Mouse (Mus musculus) limb, embryonic 10.5 days (tissue): Measurements from ENCODE around the gene Glrx3. TPM values are rescaled to one million over a fixed set of nuclear protein-coding genes. Genes with fewer than 3 reads are reported as not detected.
A peak's percentile ranks its signal among the peaks of the same experiment; 100 is the strongest.

Source experiments
- DNase-seq: peaks from one replicate; pipeline ENCODE4 v3.0.0-alpha.2; 2017; ENCODE audit warnings: low spot score
- H3K27ac ChIP-seq: fragments of 300-500 bp; sonication (generic); 2 replicates; pipeline ENCODE4 v1.5.1; 2016; ENCODE audit warnings: mild to moderate bottlenecking
- H3K27me3 ChIP-seq: fragments of 300-500 bp; sonication (generic); 2 replicates; pipeline ENCODE4 v1.6.1; 2016; ENCODE audit warnings: low read depth, mild to moderate bottlenecking; ENCODE audit not compliant: poor library complexity, severe bottlenecking
- H3K36me3 ChIP-seq: fragments of 300-500 bp; sonication (generic); 2 replicates; pipeline ENCODE4 v1.6.1; 2016; ENCODE audit warnings: mild to moderate bottlenecking, moderate library complexity
- H3K4me1 ChIP-seq: fragments of 300-500 bp; sonication (generic); 2 replicates; pipeline ENCODE4 v1.6.1; 2016
- H3K4me3 ChIP-seq: fragments of 300-500 bp; sonication (generic); 2 replicates; pipeline ENCODE4 v1.5.1; 2016; ENCODE audit warnings: mild to moderate bottlenecking, moderate library complexity
- H3K9me3 ChIP-seq: fragments of 300-500 bp; sonication (generic); replicated peaks from 2 replicates; pipeline ENCODE4 v1.6.1; 2016; ENCODE audit warnings: mild to moderate bottlenecking
- WGBS: fragments of 180-500 bp; shearing (Covaris S2); methylation state at CpG from one replicate; pipeline ENCODE4 v1.1.7; 2016; 5-methylcytosine and 5-hydroxymethylcytosine counted together
- polyA plus RNA-seq: library from polyadenylated mRNA; unstranded; fragments of >200 nt; fragmentation: Nextera tagmentation; extraction: Ambion mirVana; gene quantifications from 2 replicates; pipeline ENCODE4 v1.2.1, GENCODE M21; 2016

The Glrx3 gene
- 286 and 318 TPM in 2 replicates for polyA plus RNA-seq

DNA sequence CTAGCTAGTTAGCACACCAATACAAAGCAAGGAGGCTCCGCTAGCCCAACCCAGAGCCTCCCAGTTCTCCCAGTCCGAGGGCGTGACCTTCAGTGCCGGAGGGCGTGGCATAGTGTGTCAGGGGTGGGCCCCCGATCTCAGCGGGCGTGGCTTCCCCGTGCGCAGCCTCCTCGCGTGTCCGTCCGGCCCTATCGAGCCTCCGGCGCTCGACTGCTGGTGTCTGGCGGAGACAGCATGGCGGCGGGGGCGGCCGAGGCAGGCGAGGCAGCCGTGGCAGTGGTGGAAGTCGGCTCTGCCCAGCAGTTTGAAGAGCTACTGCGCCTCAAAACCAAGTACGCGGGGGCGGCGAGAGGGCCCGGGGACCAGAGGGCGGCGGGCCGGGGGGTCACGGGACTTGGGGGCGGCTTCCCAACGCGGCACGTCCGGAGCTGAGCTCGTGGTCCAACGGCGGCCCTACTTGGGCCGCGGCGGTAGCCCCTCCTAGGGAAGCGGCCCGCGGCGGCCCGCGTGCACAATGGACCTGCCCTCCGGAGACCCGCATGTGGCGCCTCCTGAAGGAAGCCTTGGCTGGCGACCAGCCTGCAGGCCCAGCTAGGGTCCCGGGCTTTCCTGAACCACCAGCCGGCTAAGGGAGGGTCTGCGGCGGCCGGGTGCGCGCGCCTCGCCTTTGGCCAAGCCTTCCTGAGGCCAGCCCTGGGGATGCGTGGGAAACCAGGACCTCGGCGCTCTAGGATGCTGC is at the start of gene Glrx3:
TSS of gene Glrx3 (plus strand) at position 175 of the 739 bp plus-strand sequence.
- Histone ChIP-seq H3K36me3 (peaks cover 12% of the 10 kb centered on the region), H3K27me3 (no peaks in the 10 kb centered on the region), H3K4me1 (peaks cover 21% of the 10 kb centered on the region), H3K9me3 (no peaks in the 10 kb centered on the region), H3K27ac (peak within 1 kb of the TSS; percentile 95), H3K4me3 (peak within 1 kb of the TSS; percentile 97)
- WGBS = 1% methylated on average over 69 of the region's 69 CpGs
- DNase-seq = peak; percentile 93

DNA sequence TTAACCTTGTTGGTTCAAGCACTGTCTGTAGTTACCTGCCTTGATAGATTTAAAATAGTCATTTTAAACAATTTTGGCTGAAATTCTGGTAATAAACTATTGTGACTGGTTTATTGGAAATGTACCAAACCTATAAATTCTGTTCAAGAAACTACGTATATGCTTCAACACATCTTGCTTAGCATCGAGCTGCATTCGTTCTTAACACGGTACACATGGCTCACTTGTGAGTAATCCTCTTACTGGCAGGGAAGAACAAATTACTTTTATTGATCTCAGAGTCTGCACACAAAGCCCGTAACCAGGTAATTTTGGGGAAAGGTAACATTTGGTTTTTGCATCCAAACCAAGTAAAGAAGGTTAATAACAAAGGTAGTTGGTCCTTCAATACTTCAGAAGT is 49.6 kb upstream of the Glrx3 start:
- Histone ChIP-seq H3K9me3 (no peaks in the 10 kb centered on the region), H3K36me3 (no peaks in the 10 kb centered on the region), H3K27me3 (no peaks in the 10 kb centered on the region), H3K4me3 (no peak overlapping the region), H3K4me1 (peaks cover 6% of the 10 kb centered on the region), H3K27ac (no peak overlapping the region)
- 86% methylated on average over 5 of the region's 5 CpGs for WGBS
- no peak for DNase-seq

- Histone ChIP-seq H3K36me3 (no peaks in the 10 kb centered on the region), H3K4me1 (no peaks in the 10 kb centered on the region), H3K9me3 (no peaks in the 10 kb centered on the region), H3K4me3 (no peak overlapping the region), H3K27ac (no peak overlapping the region), H3K27me3 (no peaks in the 10 kb centered on the region)
- WGBS = 95% methylated on average over 4 of the region's 4 CpGs
- no peak for DNase-seq
Observed at GRCm38 (mm10) chr7:137395421-137395820, 42.0 kb upstream of the Glrx3 start.

- 97% methylated on average over 8 of the region's 8 CpGs for WGBS
- no peak for DNase-seq
- H3K9me3 ChIP-seq = no peaks in the 10 kb centered on the region
- no peaks in the 10 kb centered on the region for H3K36me3 ChIP-seq
- no peaks in the 10 kb centered on the region for H3K4me1 ChIP-seq
- no peak overlapping the region for H3K4me3 ChIP-seq
- H3K27me3 ChIP-seq = no peaks in the 10 kb centered on the region
- no peak overlapping the region for H3K27ac ChIP-seq
Observed at GRCm38 (mm10) chr7:137397361-137397910, 40.0 kb upstream of the Glrx3 start.

GRCm38 (mm10) chr7:137398973-137399372 is 38.4 kb upstream of the Glrx3 start:
- DNase-seq = no peak
- no peak overlapping the region for H3K4me3 ChIP-seq
- no peaks in the 10 kb centered on the region for H3K4me1 ChIP-seq
- no peaks in the 10 kb centered on the region for H3K9me3 ChIP-seq
- 94% methylated on average over 4 of the region's 4 CpGs for WGBS
- no peaks in the 10 kb centered on the region for H3K27me3 ChIP-seq
- no peaks in the 10 kb centered on the region for H3K36me3 ChIP-seq
- H3K27ac ChIP-seq = no peak overlapping the region

- DNase-seq = no peak
- Histone ChIP-seq H3K36me3 (no peaks in the 10 kb centered on the region), H3K4me3 (no peak overlapping the region), H3K4me1 (no peaks in the 10 kb centered on the region), H3K27me3 (no peaks in the 10 kb centered on the region), H3K27ac (no peak overlapping the region), H3K9me3 (no peaks in the 10 kb centered on the region)
- 90% methylated on average over 2 of the region's 2 CpGs for WGBS
Observed at GRCm38 (mm10) chr7:137404146-137404545, 33.3 kb upstream of the Glrx3 start.

- H3K9me3 ChIP-seq = no peaks in the 10 kb centered on the region
- peaks cover 6% of the 10 kb centered on the region; the same call in 1 of the 2 replicates for H3K4me1 ChIP-seq
- no peaks in the 10 kb centered on the region for H3K27me3 ChIP-seq
- no peak for DNase-seq
- whole genome bisulfite sequencing = 89% methylated on average over 1 of the region's 1 CpGs
- H3K27ac ChIP-seq = no peak overlapping the region
- H3K4me3 ChIP-seq = no peak overlapping the region
- H3K36me3 ChIP-seq = no peaks in the 10 kb centered on the region
Observed at GRCm38 (mm10) chr7:137407428-137408058, 29.9 kb upstream of the Glrx3 start.

- Histone ChIP-seq H3K27me3 (no peaks in the 10 kb centered on the region), H3K4me1 (peaks cover 6% of the 10 kb centered on the region; the same call in 1 of the 2 replicates), H3K4me3 (peak within 1 kb of the TSS; percentile 83), H3K9me3 (no peaks in the 10 kb centered on the region), H3K27ac (peak within 1 kb of the TSS; percentile 97), H3K36me3 (no peaks in the 10 kb centered on the region)
- DNase-seq = peak; percentile 98
- under 1% methylated on average over 63 of the region's 63 CpGs for WGBS
Observed at GRCm38 (mm10) chr7:137410337-137411197, 26.8 kb upstream of the Glrx3 start, which contains the start of gene 9430038I01Rik. 9430038I01Rik (minus strand) TSS chr7:137410762.

DNA sequence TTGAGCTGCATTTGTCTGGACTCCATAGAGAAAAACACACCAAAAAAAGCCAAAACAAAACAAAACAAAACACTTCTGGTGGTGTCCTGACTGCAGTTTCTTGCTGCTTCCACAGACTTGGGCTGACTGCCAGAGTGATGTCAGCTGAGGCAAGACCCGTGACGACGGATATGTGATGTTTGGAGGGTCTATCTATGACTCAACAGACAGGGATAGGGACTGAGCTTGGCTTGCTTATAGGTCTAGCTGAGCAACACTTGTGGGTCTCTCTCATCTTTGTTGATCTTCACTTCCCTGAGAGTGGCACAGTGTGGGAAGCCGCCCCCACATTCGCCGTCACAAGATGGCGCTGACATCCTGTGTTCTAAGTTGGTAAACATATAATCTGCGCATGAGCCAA is 22.7 kb upstream of the Glrx3 start:
- H3K9me3 ChIP-seq = no peaks in the 10 kb centered on the region
- no peak for DNase-seq
- no peaks in the 10 kb centered on the region for H3K27me3 ChIP-seq
- no peaks in the 10 kb centered on the region for H3K36me3 ChIP-seq
- WGBS = 90% methylated on average over 8 of the region's 8 CpGs
- no peak overlapping the region for H3K4me3 ChIP-seq
- H3K27ac ChIP-seq = no peak overlapping the region
- H3K4me1 ChIP-seq = peaks cover 6% of the 10 kb centered on the region; the same call in 1 of the 2 replicates

DNA sequence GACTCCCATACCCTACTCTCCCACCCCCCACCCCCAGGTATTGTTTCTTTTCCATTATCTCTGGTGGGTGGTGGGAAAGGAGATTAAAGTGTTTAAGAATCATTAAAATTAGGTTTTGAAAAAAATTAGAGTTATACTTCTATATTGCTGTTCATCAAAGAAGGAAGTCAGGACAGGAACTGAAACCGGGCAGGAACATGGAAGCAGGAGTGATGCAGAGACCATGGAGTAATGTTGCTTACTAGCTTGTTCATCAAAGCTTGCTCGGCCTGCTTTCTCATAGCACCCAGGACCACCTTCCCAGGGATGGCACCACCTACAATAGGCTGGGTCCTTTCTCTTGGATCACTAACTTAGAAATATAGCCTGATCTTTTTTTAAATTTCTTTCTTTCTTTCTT is 16.9 kb upstream of the Glrx3 start:
- H3K9me3 ChIP-seq = no peaks in the 10 kb centered on the region
- H3K4me1 ChIP-seq = peaks cover 10% of the 10 kb centered on the region; the same call in 1 of the 2 replicates
- no peak overlapping the region for H3K27ac ChIP-seq
- H3K27me3 ChIP-seq = no peaks in the 10 kb centered on the region
- WGBS = 92% methylated on average over 2 of the region's 2 CpGs
- DNase-seq = no peak
- H3K36me3 ChIP-seq = no peaks in the 10 kb centered on the region
- no peak overlapping the region for H3K4me3 ChIP-seq

GRCm38 (mm10) chr7:137421236-137421635 is 16.2 kb upstream of the Glrx3 start:
- no peaks in the 10 kb centered on the region for H3K36me3 ChIP-seq
- H3K27ac ChIP-seq = no peak overlapping the region
- DNase-seq = no peak
- H3K4me3 ChIP-seq = no peak overlapping the region
- 95% methylated on average over 4 of the region's 4 CpGs for WGBS
- no peaks in the 10 kb centered on the region for H3K9me3 ChIP-seq
- no peaks in the 10 kb centered on the region for H3K27me3 ChIP-seq
- peaks cover 10% of the 10 kb centered on the region; the same call in 1 of the 2 replicates for H3K4me1 ChIP-seq

DNA sequence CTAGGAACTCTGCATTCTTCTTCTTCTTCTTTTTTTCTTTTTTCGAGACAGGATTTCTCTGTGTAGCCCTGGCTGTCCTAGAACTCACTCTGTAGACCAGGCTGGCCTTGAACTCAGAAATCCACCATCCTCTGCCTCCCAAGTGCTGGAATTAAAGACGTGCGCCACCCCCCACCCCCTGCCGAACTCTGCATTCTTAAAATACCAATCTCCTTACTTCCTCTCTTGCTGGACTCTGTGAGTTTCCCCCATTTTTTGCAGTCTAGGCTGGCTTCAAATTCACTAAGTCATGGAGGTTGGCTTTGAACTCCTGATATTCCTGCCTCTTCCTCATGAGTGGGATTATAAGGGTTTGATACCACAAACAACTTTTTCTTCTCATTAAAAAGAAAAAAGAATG is 10.7 kb upstream of the Glrx3 start:
- no peaks in the 10 kb centered on the region for H3K27me3 ChIP-seq
- H3K27ac ChIP-seq = no peak overlapping the region
- no peaks in the 10 kb centered on the region for H3K36me3 ChIP-seq
- H3K4me3 ChIP-seq = no peak overlapping the region
- 66% methylated on average over 4 of the region's 4 CpGs for WGBS
- H3K4me1 ChIP-seq = peaks cover 17% of the 10 kb centered on the region
- DNase-seq = no peak
- H3K9me3 ChIP-seq = no peaks in the 10 kb centered on the region
